8 mouse cellular contexts compared by ENCODE assay signal in the genomic region with DNA sequence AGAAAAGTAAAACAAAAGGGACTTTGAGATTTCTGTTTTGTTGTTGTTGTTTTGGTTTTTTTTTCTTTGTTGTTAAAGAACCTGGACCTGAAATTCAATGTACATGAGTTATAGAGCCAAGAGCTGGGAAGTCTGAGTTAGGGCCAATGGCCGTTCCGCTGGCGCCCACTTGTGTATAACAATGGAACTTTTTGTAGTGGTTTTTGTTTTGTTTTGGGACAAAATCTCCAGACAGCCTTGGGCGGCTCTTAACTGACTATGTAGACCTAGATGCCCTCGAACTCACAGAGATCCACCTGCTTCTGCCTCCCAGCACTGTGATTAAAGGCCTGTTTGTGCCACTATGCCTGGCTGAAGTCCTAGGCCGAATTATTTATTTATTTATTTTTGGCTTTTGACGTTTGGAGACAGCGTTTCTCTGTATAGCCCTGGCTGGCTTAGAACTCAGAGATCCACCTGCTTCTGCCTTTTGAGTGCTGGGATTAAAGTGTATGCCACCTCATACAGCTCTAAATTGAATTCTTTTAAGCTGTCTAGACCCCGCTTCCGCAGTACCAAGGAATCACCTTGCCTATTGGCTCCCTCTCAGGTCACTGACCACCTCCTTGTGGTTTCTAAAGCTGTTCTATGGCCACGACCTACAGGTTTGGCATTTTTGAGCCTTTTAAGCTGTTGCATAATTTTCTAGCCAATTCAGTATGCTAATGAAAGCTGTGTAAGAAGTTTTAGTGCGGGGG. TPM values are rescaled to one million over a fixed set of nuclear protein-coding genes. Genes with fewer than 3 reads are reported as not detected.
DNase-seq lines count a peak whose midpoint lies in the region; TF ChIP-seq lines count a peak whose summit lies in the region.

No protein-coding gene starts in this region.

- intact Hi-C loops in heart, postnatal 25 days (cut with DNase I) = no loop called here

- H3K27me3 ChIP-seq in hindbrain, embryonic 10.5 days (ENCODE audit: insufficient read depth, poor library complexity, severe bottlenecking) = no peaks in the 10 kb centered on the region
- H3K27me3 ChIP-seq in megakaryocyte, embryonic 14.5 days (replicated peaks) = no peaks in the 10 kb centered on the region

- peak; percentile 92 for DNase-seq in heart, adult 11 months
- no peak for DNase-seq in heart, postnatal 25 days (ENCODE audit: low spot score)
- peak; percentile 44 for DNase-seq in hindbrain, embryonic 10.5 days (ENCODE audit: low spot score)
- DNase-seq in layer of hippocampus, postnatal 14 days (ENCODE audit: low spot score in 2 of 2) = peak; percentile 12 to 24
- DNase-seq in spleen, postnatal 36 days (ENCODE audit: low spot score in 2 of 2) = peak; percentile 49 to 60

- no peak overlapping the region for H3K27ac ChIP-seq in bone marrow, adult 2 months (ENCODE audit: control insufficient read depth, insufficient read depth, low read depth, low read length, poor library complexity)
- peak overlapping the region; percentile 56 for H3K27ac ChIP-seq in embryonic fibroblast, embryonic 13.5 days (ENCODE audit: insufficient read depth, low read length)
- H3K27ac ChIP-seq in hindbrain, embryonic 10.5 days = no peak overlapping the region; the same call in 1 of the 2 replicates

- H3K36me3 ChIP-seq in hindbrain, embryonic 10.5 days = peaks cover 11% of the 10 kb centered on the region
- peaks cover 15% of the 10 kb centered on the region for H3K36me3 ChIP-seq in megakaryocyte, embryonic 14.5 days (replicated peaks; ENCODE audit: low read length)

- TF ChIP-seq CTCF in bone marrow, adult 2 months (IDR thresholded peaks at IDR 0.05; ENCODE audit: control insufficient read depth, insufficient read depth, low read length) = peak; percentile 56
- no peak for TF ChIP-seq CTCF in embryonic fibroblast, embryonic 13.5 days (IDR thresholded peaks at IDR 0.05; ENCODE audit: borderline replicate concordance, insufficient read depth, low read length)

- peak overlapping the region; percentile 84 for H3K4me3 ChIP-seq in bone marrow, adult 2 months (replicated peaks; ENCODE audit: control insufficient read depth, low read depth, low read length)
- no peak overlapping the region for H3K4me3 ChIP-seq in embryonic fibroblast, embryonic 13.5 days (ENCODE audit: insufficient read depth, low read length)
- H3K4me3 ChIP-seq in hindbrain, embryonic 10.5 days = peak overlapping the region; percentile 35
- H3K4me3 ChIP-seq in megakaryocyte, embryonic 14.5 days (replicated peaks) = peak overlapping the region; percentile 91

- 15% methylated on average over 12 of the region's 12 CpGs for WGBS in bone marrow, adult 2 months
- WGBS in hindbrain, embryonic 10.5 days = 47% methylated on average over 12 of the region's 12 CpGs

- H3K4me1 ChIP-seq in bone marrow, adult 2 months (ENCODE audit: control insufficient read depth, insufficient read depth, low read length) = peaks cover 1% of the 10 kb centered on the region; the same call in 1 of the 2 replicates
- no peaks in the 10 kb centered on the region; the same call in 1 of the 2 replicates for H3K4me1 ChIP-seq in embryonic fibroblast, embryonic 13.5 days (ENCODE audit: control insufficient read depth, insufficient read depth, low read length)
- peaks cover 10% of the 10 kb centered on the region for H3K4me1 ChIP-seq in hindbrain, embryonic 10.5 days (replicated peaks)
- peaks cover 42% of the 10 kb centered on the region for H3K4me1 ChIP-seq in megakaryocyte, embryonic 14.5 days

- no peak for TF ChIP-seq POLR2A in bone marrow, adult 2 months (IDR thresholded peaks at IDR 0.05; ENCODE audit: borderline replicate concordance, control insufficient read depth, low read depth, low read length)
- TF ChIP-seq POLR2A in embryonic fibroblast, embryonic 13.5 days (IDR thresholded peaks at IDR 0.05; ENCODE audit: low read depth, low read length) = no peak

- H3K9me3 ChIP-seq in hindbrain, embryonic 10.5 days = no peaks in the 10 kb centered on the region
- no peaks in the 10 kb centered on the region for H3K9me3 ChIP-seq in megakaryocyte, embryonic 14.5 days

RNA-seq across cellular contexts. Expression of a gene that starts 1.7 kb away (rescaled TPM):
- total RNA-seq in heart, postnatal 25 days (2021) = 1 to 10 TPM; 7.0 to 7.2 TPM
- 1.3 and 8.3 TPM in 2 replicates for polyA plus RNA-seq in bone marrow, adult 2 months (2011; ENCODE audit: insufficient read depth, insufficient read length, low replicate concordance, missing spikeins)
- polyA plus RNA-seq in embryonic fibroblast, embryonic 13.5 days (2011; ENCODE audit: insufficient read length, low read depth, missing spikeins) = 16.0 and 16.9 TPM in 2 replicates
- polyA plus RNA-seq in hindbrain, embryonic 10.5 days (2016; fragmentation: Nextera tagmentation; extraction: Ambion mirVana) = 12.5 and 13.1 TPM in 2 replicates
- total RNA-seq in layer of hippocampus, postnatal 14 days (2021) = 10 to 100 TPM; 12.1 to 14.3 TPM
- polyA plus RNA-seq in megakaryocyte, embryonic 14.5 days (2012; ENCODE audit: insufficient read depth, low replicate concordance) = 0.30 TPM in 1 of 2 replicates, not detected in the other
